Mouse (Mus musculus) CH12.LX (cell line): ENCODE results near the gene Hist1h4f. TPM values are rescaled to one million over a fixed set of nuclear protein-coding genes. Genes with fewer than 3 reads are reported as not detected.

Experiments used
- DNase-seq: peaks from one replicate; pipeline ENCODE4 v3.0.0-alpha.2; 2013; ENCODE audit errors: extremely low read depth
- H3K27ac ChIP-seq: 2 replicates; pipeline ENCODE4 v1.5.1; 2012; ENCODE audit warnings: low read depth, mild to moderate bottlenecking, control low read depth, moderate library complexity; ENCODE audit not compliant: insufficient read depth
- H3K27me3 ChIP-seq: replicated peaks from 2 replicates; pipeline ENCODE3; 2012; ENCODE audit warnings: inconsistent platforms
- H3K36me3 ChIP-seq, 2 experiments: replicated peaks in 1 of 2; 2 replicates each; pipeline versions ENCODE3 to v1.6.1; 2012; ENCODE audit warnings: inconsistent platforms in 1 of 2, low read length in 1 of 2, mild to moderate bottlenecking in 1 of 2, mixed read lengths in 1 of 2, moderate library complexity in 1 of 2; ENCODE audit not compliant: control insufficient read depth in 1 of 2, insufficient read depth in 1 of 2
- H3K4me1 ChIP-seq, 2 experiments: 2 replicates each; pipeline ENCODE4 v1.6.1; 2012; ENCODE audit warnings: inconsistent platforms in 1 of 2, moderate library complexity in 1 of 2; ENCODE audit not compliant: insufficient read depth in 2 of 2, control insufficient read depth in 1 of 2
- H3K4me2 ChIP-seq: 2 replicates; pipeline ENCODE4 v1.6.1; 2012; ENCODE audit warnings: low read depth, mild to moderate bottlenecking, control low read depth; ENCODE audit not compliant: poor library complexity, insufficient read depth, severe bottlenecking
- H3K4me3 ChIP-seq, 3 experiments: fragments of 150-350 bp in 1 of 3; sonication (generic) in 1 of 3; replicated peaks in 1 of 3; 2 replicates each; pipeline versions ENCODE3 to v1.5.1; 2011 to 2012; ENCODE audit warnings: low read depth in 2 of 3, low read length in 2 of 3, mild to moderate bottlenecking in 2 of 3, moderate library complexity in 2 of 3, control low read depth in 1 of 3, improper control_type of control experiment in 1 of 3, inconsistent platforms in 1 of 3, mixed read lengths in 1 of 3; ENCODE audit not compliant: poor library complexity in 1 of 3
- H3K79me2 ChIP-seq: replicated peaks from 2 replicates; pipeline ENCODE4 v1.6.1; 2012; ENCODE audit warnings: mild to moderate bottlenecking, moderate library complexity; ENCODE audit not compliant: control insufficient read depth, poor library complexity, insufficient read depth, severe bottlenecking; ENCODE audit errors: extremely low read depth
- H3K9ac ChIP-seq: 2 replicates; pipeline ENCODE4 v1.6.1; 2012; ENCODE audit warnings: low read depth, mild to moderate bottlenecking, control low read depth, moderate library complexity; ENCODE audit not compliant: insufficient read depth
- H3K9me3 ChIP-seq: replicated peaks from 2 replicates; pipeline ENCODE3; 2012; ENCODE audit warnings: low read length, inconsistent platforms, mixed read lengths
- CHD1 ChIP-seq: IDR thresholded peaks from 2 replicates; pipeline ENCODE4 v1.6.1; 2012; ENCODE audit warnings: low read depth, low read length, improper control_type of control experiment, inconsistent platforms
- CTCF ChIP-seq, 2 experiments: IDR thresholded peaks in 1 of 2; conservative IDR thresholded peaks in 1 of 2; 2 replicates each; pipeline ENCODE4 v1.5.1; 2011 to 2012; ENCODE audit warnings: low read depth in 2 of 2, low read length in 2 of 2, improper control_type of control experiment in 1 of 2, inconsistent platforms in 1 of 2, mild to moderate bottlenecking in 1 of 2, moderate library complexity in 1 of 2
- ELF1 ChIP-seq: IDR thresholded peaks from 2 replicates; pipeline ENCODE4 v1.6.1; 2014; ENCODE audit warnings: low read depth, mild to moderate bottlenecking, inconsistent platforms, low read length, improper control_type of control experiment
- EP300 ChIP-seq: IDR thresholded peaks from 2 replicates; pipeline ENCODE4 v1.6.1; 2011; ENCODE audit warnings: low read length, improper control_type of control experiment
- ETS1 ChIP-seq: conservative IDR thresholded peaks from 2 replicates; pipeline ENCODE4 v1.6.1; 2012; ENCODE audit warnings: low read depth, mild to moderate bottlenecking, inconsistent platforms, low read length, improper control_type of control experiment, moderate library complexity
- GABPA ChIP-seq: IDR thresholded peaks from 2 replicates; pipeline ENCODE4 v1.6.1; 2012; ENCODE audit warnings: low read depth, low read length, improper control_type of control experiment, inconsistent platforms; ENCODE audit not compliant: insufficient replicate concordance
- HCFC1 ChIP-seq: IDR thresholded peaks from 2 replicates; pipeline ENCODE4 v1.6.1; 2012; ENCODE audit warnings: low read depth, mild to moderate bottlenecking, inconsistent platforms, low read length, improper control_type of control experiment
- JUND ChIP-seq: conservative IDR thresholded peaks from 2 replicates; pipeline ENCODE4 v1.6.1; 2011; ENCODE audit warnings: low read depth, low read length, improper control_type of control experiment
- KAT2A ChIP-seq: IDR thresholded peaks from 2 replicates; pipeline ENCODE4 v1.6.1; 2012; ENCODE audit warnings: low read length, improper control_type of control experiment, inconsistent platforms; ENCODE audit not compliant: insufficient replicate concordance
- MAZ ChIP-seq: IDR thresholded peaks from 2 replicates; pipeline ENCODE4 v1.6.1; 2012; ENCODE audit warnings: low read depth, mild to moderate bottlenecking, inconsistent platforms, low read length, improper control_type of control experiment, moderate library complexity
- MXI1 ChIP-seq: IDR thresholded peaks from 2 replicates; pipeline ENCODE4 v1.6.1; 2011; ENCODE audit warnings: mild to moderate bottlenecking, low read depth, low read length, improper control_type of control experiment
- MYC ChIP-seq: IDR thresholded peaks from 2 replicates; pipeline ENCODE4 v1.6.1; 2011; ENCODE audit warnings: low read depth, mild to moderate bottlenecking, improper control_type of control experiment, low read length
- NELFE ChIP-seq: IDR thresholded peaks from 2 replicates; pipeline ENCODE4 v1.6.1; 2011; ENCODE audit warnings: low read depth, low read length, improper control_type of control experiment
- NRF1 ChIP-seq: IDR thresholded peaks from 2 replicates; pipeline ENCODE4 v1.6.1; 2014; ENCODE audit warnings: low read depth, mild to moderate bottlenecking, inconsistent platforms, low read length, improper control_type of control experiment, moderate library complexity
- PAX5 ChIP-seq: IDR thresholded peaks from 2 replicates; pipeline ENCODE4 v1.6.1; 2012; ENCODE audit warnings: low read length, inconsistent platforms, mixed read lengths
- POLR2A ChIP-seq: IDR thresholded peaks from 2 replicates; pipeline ENCODE4 v1.6.1; 2011; ENCODE audit warnings: low read depth, mild to moderate bottlenecking, improper control_type of control experiment, low read length
- POLR2AphosphoS2 ChIP-seq: IDR thresholded peaks from 2 replicates; pipeline ENCODE4 v1.6.1; 2011; ENCODE audit warnings: low read depth, low read length, improper control_type of control experiment
- RAD21 ChIP-seq: IDR thresholded peaks from 2 replicates; pipeline ENCODE4 v1.6.1; 2011; ENCODE audit warnings: low read depth, mild to moderate bottlenecking, low read length, improper control_type of control experiment, moderate library complexity
- RCOR1 ChIP-seq: conservative IDR thresholded peaks from 2 replicates; pipeline ENCODE4 v1.6.1; 2012; ENCODE audit warnings: low read depth, mild to moderate bottlenecking, inconsistent platforms, low read length, improper control_type of control experiment
- SIN3A ChIP-seq: IDR thresholded peaks from 2 replicates; pipeline ENCODE4 v1.6.1; 2012; ENCODE audit warnings: low read length, improper control_type of control experiment, inconsistent platforms
- SMC3 ChIP-seq: IDR thresholded peaks from 2 replicates; pipeline ENCODE4 v1.6.1; 2011; ENCODE audit warnings: low read depth, low read length, improper control_type of control experiment
- TBP ChIP-seq: conservative IDR thresholded peaks from 2 replicates; pipeline ENCODE4 v1.6.1; 2011; ENCODE audit warnings: low read depth, low read length, improper control_type of control experiment
- USF1 ChIP-seq: IDR thresholded peaks from 2 replicates; pipeline ENCODE4 v1.6.1; 2014; ENCODE audit warnings: low read depth, mild to moderate bottlenecking, inconsistent platforms, low read length, improper control_type of control experiment
- USF2 ChIP-seq: conservative IDR thresholded peaks from 2 replicates; pipeline ENCODE4 v1.6.1; 2011; ENCODE audit warnings: low read depth, low read length, improper control_type of control experiment
- ZKSCAN1 ChIP-seq: IDR thresholded peaks from 2 replicates; pipeline ENCODE4 v1.6.1; 2012; ENCODE audit warnings: low read depth, inconsistent platforms, low read length, improper control_type of control experiment, borderline replicate concordance
- ZMIZ1 ChIP-seq: IDR thresholded peaks from 2 replicates; pipeline ENCODE4 v1.6.1; 2012; ENCODE audit warnings: low read depth, mild to moderate bottlenecking, inconsistent platforms, low read length, improper control_type of control experiment
- ZNF384 ChIP-seq: IDR thresholded peaks from 2 replicates; pipeline ENCODE4 v1.6.1; 2012; ENCODE audit warnings: low read depth, low read length, improper control_type of control experiment, inconsistent platforms
- dilution Hi-C: fragments of 300-500 bp; cut with MboI; formaldehyde crosslinking; loops from 2 replicates; pipeline ENCODE4 v1.14.3; 2020; ENCODE audit warnings: low sequenced_read_pairs; ENCODE audit not compliant: extremely low pct_unique_long_range_greater_than_20kb, extremely low pct_ligation_motif_present
- in situ Hi-C: fragments of 300-500 bp; cut with MboI; formaldehyde crosslinking; loops from 3 replicates; pipeline ENCODE4 v1.14.3; 2019; ENCODE audit warnings: low sequenced_read_pairs, low pct_ligation_motif_present, low pct_unique_long_range_greater_than_20kb, mixed read lengths
- polyA plus RNA-seq: library from polyadenylated mRNA; unstranded; fragments of >175 nt; gene quantifications from 2 replicates; pipeline ENCODE4 v1.2.1, GENCODE M21; 2012; ENCODE audit warnings: low read depth; ENCODE audit not compliant: insufficient read length
- total RNA-seq, 2 experiments: library from RNA; depleted of rRNA; stranded (reverse); fragments of 300-350 nt in 1 of 2; fragments of >200 nt in 1 of 2; gene quantifications; 2 replicates each; pipeline ENCODE4 v1.2.3; 2012 to 2014

The Hist1h4f gene
- total and polyA plus RNA-seq, 3 experiments: 9.0 to 4,902 (median 27.1) TPM

DNA sequence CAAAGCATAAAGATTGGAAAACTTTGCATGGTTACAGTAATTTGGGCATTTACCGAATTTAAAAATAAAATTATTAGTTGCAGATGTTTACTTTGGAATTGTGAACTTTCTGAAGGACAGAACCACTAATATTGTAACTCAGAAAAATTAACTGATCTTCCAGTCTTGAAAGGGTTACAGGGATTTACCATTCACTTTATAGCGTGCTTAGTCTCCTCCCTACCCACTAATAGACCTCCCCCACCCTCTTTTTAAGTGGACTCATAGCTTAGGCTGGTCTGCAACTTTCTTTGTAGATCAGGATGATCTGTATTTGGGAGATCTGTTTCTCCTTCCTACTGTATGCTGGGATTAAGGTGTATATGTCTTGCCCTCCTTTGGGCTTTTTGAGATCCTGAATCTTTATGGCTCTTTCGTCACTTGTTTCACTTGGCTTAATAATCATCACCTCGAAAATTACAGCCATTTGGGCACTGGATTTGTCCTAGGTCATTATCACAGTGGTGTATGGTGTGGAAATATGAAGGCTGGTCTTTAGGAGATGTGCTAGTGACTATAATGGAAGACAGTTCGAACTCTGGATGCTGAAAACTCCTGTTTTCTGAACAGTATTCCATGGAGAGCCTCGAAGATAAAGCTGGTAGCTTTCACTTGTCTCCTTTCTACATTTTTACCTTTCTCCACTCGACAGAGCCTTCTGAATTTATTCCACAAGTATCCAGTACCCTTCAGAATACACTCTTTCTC, 15.2 kb downstream of the Hist1h4f start:
- Histone ChIP-seq H3K9me3 (no peaks in the 10 kb centered on the region), H3K27ac (peak overlapping the region; percentile 80), H3K4me1 (peaks cover 9 to 57% of the 10 kb centered on the region in 2 experiments; a peak in 3 of 4 replicates), H3K4me2 (peak overlapping the region; percentile 93), H3K79me2 (no peaks in the 10 kb centered on the region), H3K9ac (peak overlapping the region; percentile 95), H3K4me3 (peak overlapping the region; percentile 49 to 58 (median 55)), H3K36me3 (no peaks in the 10 kb centered on the region), H3K27me3 (no peaks in the 10 kb centered on the region)
- in situ Hi-C loops (no loop called here), dilution Hi-C loops (no loop called here)
- TF ChIP-seq SMC3 (no peak), MYC (0 out of 2 replicates have a peak, but pooled peaks have one; percentile 2), EP300 (no peak), SIN3A (0 out of 2 replicates have a peak, but pooled peaks have one; percentile 57), MAZ (no peak), USF2 (no peak), ZKSCAN1 (no peak), POLR2A (peak; percentile 54; the same call in 1 of the 2 replicates), KAT2A (no peak), NELFE (no peak), ELF1 (no peak), USF1 (no peak), POLR2AphosphoS2 (peak; percentile 86), ZNF384 (no peak), ZMIZ1 (peak; percentile 93; the same call in 1 of the 2 replicates), NRF1 (no peak), MXI1 (no peak), CHD1 (no peak), GABPA (no peak), TBP (0 out of 2 replicates have a peak, but pooled peaks have one; percentile 4), CTCF (conservative IDR thresholded peaks at IDR 0.05 in 1 of 2, IDR thresholded peaks at IDR 0.05 in 1 of 2; ENCODE audit: low read depth in 2 of 2, low read length in 2 of 2) (no peak), ETS1 (no peak), RAD21 (no peak), JUND (no peak; the same call in 1 of the 2 replicates), RCOR1 (peak; percentile 21; the same call in 1 of the 2 replicates), PAX5 (no peak), HCFC1 (no peak; the same call in 1 of the 2 replicates)
- DNase-seq: no peak
